Mouse (Mus musculus) brain, embryonic 14.5 days (tissue): ENCODE data around the gene Gm13271.

Experiments
- CTCF ChIP-seq: fragments of 200-500 bp; IDR thresholded peaks from 2 replicates; pipeline ENCODE4 v1.5.1; 2012; ENCODE audit warnings: inconsistent platforms, mild to moderate bottlenecking, moderate library complexity, borderline replicate concordance; ENCODE audit not compliant: insufficient read depth, insufficient read length; ENCODE audit errors: extremely low read depth
- POLR2A ChIP-seq: fragments of 200-500 bp; IDR thresholded peaks from 2 replicates; pipeline ENCODE4 v1.6.1; 2012; ENCODE audit warnings: mild to moderate bottlenecking, inconsistent platforms, borderline replicate concordance; ENCODE audit not compliant: poor library complexity, insufficient read depth, insufficient read length, severe bottlenecking; ENCODE audit errors: extremely low read depth

DNA sequence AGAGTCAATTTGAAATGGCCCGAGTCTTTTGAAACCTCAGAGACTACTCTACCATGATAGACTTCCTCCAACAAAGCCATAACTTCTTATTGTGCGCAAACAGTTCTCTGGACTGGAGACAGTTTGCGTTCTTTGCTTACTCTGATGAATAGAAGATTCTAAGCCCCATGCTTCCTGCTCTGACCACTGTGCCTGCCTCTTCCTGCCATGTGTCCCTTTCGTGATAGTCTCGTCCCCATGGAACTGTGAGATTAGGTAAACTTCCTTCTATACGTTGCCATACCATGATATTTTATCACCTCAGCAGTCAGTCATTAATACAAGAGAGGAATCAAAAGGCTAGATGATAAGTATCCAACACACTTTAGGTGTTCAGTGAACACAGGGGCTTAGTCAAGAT, 27.9 kb upstream of the Gm13271 start:
- no peak for TF ChIP-seq CTCF
- TF ChIP-seq POLR2A = no peak
